Mouse (Mus musculus): ENCODE measurements around the gene Mif. TPM values are rescaled to one million over a fixed set of nuclear protein-coding genes. Genes with fewer than 3 reads are reported as not detected.
"Not testable (repeated sequence)": the region's sequence is repeated elsewhere in the genome, so short reads cannot be mapped to it uniquely, and the experiment has no call there.

Mif gene
- polyA plus RNA-seq (2014; fragmentation: Nextera tagmentation; extraction: Ambion mirVana), result 1,381 and 1,864 TPM in 2 replicates

DNA sequence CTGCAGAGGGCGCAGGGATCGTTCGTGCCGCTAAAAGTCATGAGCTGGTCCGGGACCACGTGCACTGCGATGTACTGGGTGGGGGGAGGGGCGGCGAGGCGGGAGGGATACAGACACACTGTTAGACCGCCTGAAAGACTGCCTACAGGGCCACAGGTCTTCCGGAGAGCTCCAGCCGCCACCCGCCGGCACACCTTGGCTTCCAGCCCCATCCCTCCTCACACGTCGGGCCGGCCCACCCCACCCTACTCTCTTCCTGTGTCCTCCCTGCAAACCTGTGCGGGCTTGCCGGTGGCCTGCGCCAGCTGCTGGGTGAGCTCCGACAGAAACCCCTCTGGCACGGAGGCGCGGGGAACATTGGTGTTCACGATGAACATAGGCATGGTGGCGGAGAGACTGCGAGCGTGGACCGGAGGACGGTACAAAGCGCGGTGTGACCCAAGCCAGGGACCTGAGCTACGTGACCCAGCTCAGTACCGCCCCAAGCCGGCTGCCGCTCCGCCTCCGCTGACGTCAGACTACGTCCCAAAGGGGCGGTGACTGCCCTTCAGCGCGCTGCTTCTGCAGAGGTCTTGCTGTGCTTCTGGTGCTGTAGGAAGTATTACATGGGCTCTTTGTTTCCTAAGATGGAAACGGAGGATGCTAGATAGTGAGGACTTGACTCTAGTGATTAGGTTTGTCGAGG is at the start of gene Mif:
TSS of gene Mif (minus strand) at position 455 of the 685 bp plus-strand sequence.
- ATAC-seq (ENCODE audit: low FRiP score, low TSS enrichment), result peak; percentile 96
- Histone ChIP-seq H3K27ac (replicated peaks; ENCODE audit: low read depth, low read length) (peak within 1 kb of the TSS; percentile 94), H3K9ac (replicated peaks; ENCODE audit: low read length) (peak within 1 kb of the TSS; percentile 84), H3K4me3 (replicated peaks; ENCODE audit: low read depth, low read length) (peak within 1 kb of the TSS; percentile 63), H3K4me1 (ENCODE audit: control insufficient read depth, insufficient read depth, low read length) (peaks cover 16% of the 10 kb centered on the region), H3K4me2 (ENCODE audit: low read length) (peak within 1 kb of the TSS; percentile 82), H3K36me3 (ENCODE audit: control insufficient read depth, insufficient read depth, low read length) (peaks cover 14% of the 10 kb centered on the region; the same call in 1 of the 2 replicates)
- H3K27me3 ChIP-seq (ENCODE audit: control insufficient read depth, insufficient read depth, low read length); H3K9me3 ChIP-seq (ENCODE audit: control insufficient read depth, low read length): not testable (repeated sequence)
- DNase-seq, result peak; percentile 96
- WGBS, result under 1% methylated on average over 42 of the region's 46 CpGs

GRCm38 (mm10) chr10:75906882-75907281 is 46.8 kb upstream of the Mif start:
- no peaks in the 10 kb centered on the region for H3K4me1 ChIP-seq (ENCODE audit: control insufficient read depth, insufficient read depth, low read length)
- no peak overlapping the region for H3K4me2 ChIP-seq (ENCODE audit: low read length)
- no peak for ATAC-seq (ENCODE audit: low FRiP score, low TSS enrichment)
- no peak overlapping the region for H3K4me3 ChIP-seq (replicated peaks; ENCODE audit: low read depth, low read length)
- H3K9me3 ChIP-seq (ENCODE audit: control insufficient read depth, low read length), result no peaks in the 10 kb centered on the region
- no peaks in the 10 kb centered on the region for H3K27me3 ChIP-seq (ENCODE audit: control insufficient read depth, insufficient read depth, low read length)
- no peak overlapping the region for H3K27ac ChIP-seq (replicated peaks; ENCODE audit: low read depth, low read length)
- H3K9ac ChIP-seq (replicated peaks; ENCODE audit: low read length), result no peak overlapping the region
- peaks cover 93% of the 10 kb centered on the region for H3K36me3 ChIP-seq (ENCODE audit: control insufficient read depth, insufficient read depth, low read length)
- DNase-seq, result no peak
- 95% methylated on average over 4 of the region's 4 CpGs for WGBS

DNA sequence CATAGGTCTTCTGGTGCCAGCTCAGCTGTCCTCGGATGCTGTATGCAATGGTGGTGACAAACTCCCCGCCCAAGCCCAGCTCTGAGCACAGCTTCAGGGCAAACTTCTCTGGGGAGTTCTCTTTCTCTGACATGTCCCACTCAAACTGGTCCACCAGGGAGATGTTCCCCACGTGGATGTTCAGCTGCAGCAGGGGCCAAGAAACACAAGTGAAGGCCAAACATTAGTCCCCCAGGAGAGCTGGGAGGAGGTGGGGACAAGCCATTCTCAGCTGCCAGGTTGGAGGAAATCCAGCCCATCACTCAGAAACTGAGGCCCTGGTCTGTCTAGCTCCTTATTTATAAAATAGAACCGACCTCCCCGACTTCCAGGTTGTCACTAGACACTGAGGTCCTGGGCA is 44.4 kb upstream of the Mif start:
- DNase-seq (no peak), ATAC-seq (ENCODE audit: low FRiP score, low TSS enrichment) (no peak)
- no peaks in the 10 kb centered on the region for H3K9me3 ChIP-seq (ENCODE audit: control insufficient read depth, low read length)
- no peaks in the 10 kb centered on the region for H3K4me1 ChIP-seq (ENCODE audit: control insufficient read depth, insufficient read depth, low read length)
- no peaks in the 10 kb centered on the region for H3K27me3 ChIP-seq (ENCODE audit: control insufficient read depth, insufficient read depth, low read length)
- H3K36me3 ChIP-seq (ENCODE audit: control insufficient read depth, insufficient read depth, low read length), result peaks cover 89% of the 10 kb centered on the region
- H3K9ac ChIP-seq (replicated peaks; ENCODE audit: low read length), result no peak overlapping the region
- WGBS, result 92% methylated on average over 5 of the region's 5 CpGs
- no peak overlapping the region for H3K4me3 ChIP-seq (replicated peaks; ENCODE audit: low read depth, low read length)
- H3K27ac ChIP-seq (replicated peaks; ENCODE audit: low read depth, low read length), result no peak overlapping the region
- no peak overlapping the region for H3K4me2 ChIP-seq (ENCODE audit: low read length)

DNA sequence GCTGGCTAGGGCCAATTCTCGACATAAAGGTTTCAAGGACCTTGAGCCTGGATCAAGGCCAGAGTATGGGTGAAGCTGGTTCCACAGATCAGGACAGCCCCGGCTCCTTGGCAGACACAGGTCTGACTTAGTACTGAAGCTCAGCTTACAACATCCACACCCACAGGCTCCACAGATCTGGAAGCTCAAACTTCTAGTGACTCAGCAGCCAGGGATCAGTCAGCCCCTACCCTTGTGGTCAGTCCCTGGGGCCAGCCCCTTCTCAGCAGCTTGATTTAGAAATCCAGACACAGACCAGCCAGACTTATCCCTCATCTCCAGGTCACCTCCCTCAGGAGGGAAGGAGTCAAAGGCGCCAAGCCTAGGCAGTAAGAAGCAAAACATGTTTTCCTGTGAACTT is 38.8 kb upstream of the Mif start:
- no peak for ATAC-seq (ENCODE audit: low FRiP score, low TSS enrichment)
- 82% methylated on average over 3 of the region's 3 CpGs for WGBS
- no peaks in the 10 kb centered on the region for H3K4me1 ChIP-seq (ENCODE audit: control insufficient read depth, insufficient read depth, low read length)
- DNase-seq, result no peak
- H3K9me3 ChIP-seq (ENCODE audit: control insufficient read depth, low read length), result no peaks in the 10 kb centered on the region
- no peak overlapping the region for H3K4me3 ChIP-seq (replicated peaks; ENCODE audit: low read depth, low read length)
- H3K4me2 ChIP-seq (ENCODE audit: low read length), result no peak overlapping the region
- no peak overlapping the region for H3K9ac ChIP-seq (replicated peaks; ENCODE audit: low read length)
- no peaks in the 10 kb centered on the region for H3K27me3 ChIP-seq (ENCODE audit: control insufficient read depth, insufficient read depth, low read length)
- peaks cover 85% of the 10 kb centered on the region for H3K36me3 ChIP-seq (ENCODE audit: control insufficient read depth, insufficient read depth, low read length)
- no peak overlapping the region for H3K27ac ChIP-seq (replicated peaks; ENCODE audit: low read depth, low read length)

GRCm38 (mm10) chr10:75898039-75898564 is 38.1 kb upstream of the Mif start:
- H3K9ac ChIP-seq (replicated peaks; ENCODE audit: low read length), result no peak overlapping the region
- H3K36me3 ChIP-seq (ENCODE audit: control insufficient read depth, insufficient read depth, low read length), result peaks cover 77% of the 10 kb centered on the region
- no peak overlapping the region for H3K4me2 ChIP-seq (ENCODE audit: low read length)
- DNase-seq, result no peak
- ATAC-seq (ENCODE audit: low FRiP score, low TSS enrichment), result no peak
- no peaks in the 10 kb centered on the region for H3K9me3 ChIP-seq (ENCODE audit: control insufficient read depth, low read length)
- H3K4me3 ChIP-seq (replicated peaks; ENCODE audit: low read depth, low read length), result no peak overlapping the region
- no peaks in the 10 kb centered on the region for H3K27me3 ChIP-seq (ENCODE audit: control insufficient read depth, insufficient read depth, low read length)
- peaks cover 5% of the 10 kb centered on the region; the same call in 1 of the 2 replicates for H3K4me1 ChIP-seq (ENCODE audit: control insufficient read depth, insufficient read depth, low read length)
- 79% methylated on average over 6 of the region's 6 CpGs for WGBS
- H3K27ac ChIP-seq (replicated peaks; ENCODE audit: low read depth, low read length), result no peak overlapping the region

- no peak overlapping the region for H3K4me3 ChIP-seq (replicated peaks; ENCODE audit: low read depth, low read length)
- H3K9ac ChIP-seq (replicated peaks; ENCODE audit: low read length), result no peak overlapping the region
- H3K4me1 ChIP-seq (ENCODE audit: control insufficient read depth, insufficient read depth, low read length), result peaks cover 5% of the 10 kb centered on the region; the same call in 1 of the 2 replicates
- H3K4me2 ChIP-seq (ENCODE audit: low read length), result no peak overlapping the region
- peak; percentile 83 for DNase-seq
- H3K27ac ChIP-seq (replicated peaks; ENCODE audit: low read depth, low read length), result no peak overlapping the region
- ATAC-seq (ENCODE audit: low FRiP score, low TSS enrichment), result no peak
- peaks cover 70% of the 10 kb centered on the region for H3K36me3 ChIP-seq (ENCODE audit: control insufficient read depth, insufficient read depth, low read length)
- H3K27me3 ChIP-seq (ENCODE audit: control insufficient read depth, insufficient read depth, low read length), result no peaks in the 10 kb centered on the region
- no peaks in the 10 kb centered on the region for H3K9me3 ChIP-seq (ENCODE audit: control insufficient read depth, low read length)
- 38% methylated on average over 6 of the region's 6 CpGs for WGBS
Observed at GRCm38 (mm10) chr10:75897373-75897772, 37.3 kb upstream of the Mif start.

DNA sequence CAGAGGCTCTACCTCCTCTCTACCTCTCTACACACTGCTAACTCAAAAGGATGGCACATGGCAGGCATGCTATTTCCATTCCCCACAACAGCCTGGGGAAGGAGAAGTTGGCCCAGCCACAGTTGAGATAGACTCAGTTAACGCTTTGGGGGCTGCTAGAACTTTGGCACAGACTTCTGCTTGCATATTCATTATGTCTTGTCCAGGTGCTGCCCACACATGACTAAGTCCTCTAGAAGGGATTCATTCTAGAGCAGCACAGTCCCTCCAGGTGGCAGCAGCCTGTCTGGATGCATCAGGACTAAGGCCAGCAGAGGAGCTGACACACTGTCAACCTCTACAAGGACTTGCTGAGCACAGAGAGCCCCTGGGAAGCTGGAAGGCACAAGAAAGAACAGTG is 36.2 kb upstream of the Mif start:
- H3K36me3 ChIP-seq (ENCODE audit: control insufficient read depth, insufficient read depth, low read length), result peaks cover 58% of the 10 kb centered on the region
- H3K4me3 ChIP-seq (replicated peaks; ENCODE audit: low read depth, low read length), result no peak overlapping the region
- H3K27me3 ChIP-seq (ENCODE audit: control insufficient read depth, insufficient read depth, low read length), result no peaks in the 10 kb centered on the region
- H3K9me3 ChIP-seq (ENCODE audit: control insufficient read depth, low read length), result no peaks in the 10 kb centered on the region
- DNase-seq (no peak), ATAC-seq (ENCODE audit: low FRiP score, low TSS enrichment) (no peak)
- no peak overlapping the region for H3K4me2 ChIP-seq (ENCODE audit: low read length)
- 100% methylated on average over 1 of the region's 1 CpGs for WGBS
- H3K9ac ChIP-seq (replicated peaks; ENCODE audit: low read length), result no peak overlapping the region
- no peak overlapping the region for H3K27ac ChIP-seq (replicated peaks; ENCODE audit: low read depth, low read length)
- H3K4me1 ChIP-seq (ENCODE audit: control insufficient read depth, insufficient read depth, low read length), result peaks cover 5% of the 10 kb centered on the region; the same call in 1 of the 2 replicates

- H3K27ac ChIP-seq (replicated peaks; ENCODE audit: low read depth, low read length), result no peak overlapping the region
- peaks cover 5% of the 10 kb centered on the region; the same call in 1 of the 2 replicates for H3K4me1 ChIP-seq (ENCODE audit: control insufficient read depth, insufficient read depth, low read length)
- ATAC-seq (ENCODE audit: low FRiP score, low TSS enrichment) (no peak), DNase-seq (no peak)
- H3K36me3 ChIP-seq (ENCODE audit: control insufficient read depth, insufficient read depth, low read length), result peaks cover 53% of the 10 kb centered on the region
- no peaks in the 10 kb centered on the region for H3K27me3 ChIP-seq (ENCODE audit: control insufficient read depth, insufficient read depth, low read length)
- no peak overlapping the region for H3K9ac ChIP-seq (replicated peaks; ENCODE audit: low read length)
- H3K4me2 ChIP-seq (ENCODE audit: low read length), result no peak overlapping the region
- no peaks in the 10 kb centered on the region for H3K9me3 ChIP-seq (ENCODE audit: control insufficient read depth, low read length)
- 94% methylated on average over 5 of the region's 5 CpGs for WGBS
- H3K4me3 ChIP-seq (replicated peaks; ENCODE audit: low read depth, low read length), result no peak overlapping the region
Observed at GRCm38 (mm10) chr10:75895730-75896129, 35.7 kb upstream of the Mif start.

DNA sequence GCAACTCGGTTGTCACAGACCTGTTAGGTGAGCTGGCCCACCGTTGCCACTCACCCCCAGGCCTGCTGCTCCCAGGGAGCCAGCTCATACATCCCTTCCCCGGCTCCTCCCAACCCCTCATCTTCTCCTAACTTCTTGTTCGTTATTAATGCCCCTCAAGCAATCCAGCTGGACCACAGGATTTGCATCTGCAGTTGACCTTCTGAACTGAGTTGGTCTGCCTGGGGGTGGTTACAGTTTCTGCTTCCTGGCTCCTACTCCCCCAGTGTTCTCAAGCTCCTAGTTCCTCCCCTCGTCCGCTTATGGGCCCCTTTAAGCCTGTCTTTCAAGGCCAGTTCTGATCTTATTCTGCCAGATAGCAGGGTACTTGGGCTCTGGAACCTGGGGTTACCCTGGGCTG is 34.6 kb upstream of the Mif start:
- H3K4me1 ChIP-seq (ENCODE audit: control insufficient read depth, insufficient read depth, low read length), result peaks cover 5% of the 10 kb centered on the region; the same call in 1 of the 2 replicates
- H3K36me3 ChIP-seq (ENCODE audit: control insufficient read depth, insufficient read depth, low read length), result peaks cover 46% of the 10 kb centered on the region
- H3K9me3 ChIP-seq (ENCODE audit: control insufficient read depth, low read length), result no peaks in the 10 kb centered on the region
- H3K4me3 ChIP-seq (replicated peaks; ENCODE audit: low read depth, low read length), result no peak overlapping the region
- no peak overlapping the region for H3K9ac ChIP-seq (replicated peaks; ENCODE audit: low read length)
- DNase-seq (no peak), ATAC-seq (ENCODE audit: low FRiP score, low TSS enrichment) (no peak)
- no peak overlapping the region for H3K4me2 ChIP-seq (ENCODE audit: low read length)
- no peaks in the 10 kb centered on the region for H3K27me3 ChIP-seq (ENCODE audit: control insufficient read depth, insufficient read depth, low read length)
- no peak overlapping the region for H3K27ac ChIP-seq (replicated peaks; ENCODE audit: low read depth, low read length)
- WGBS, result 76% methylated on average over 6 of the region's 6 CpGs

All from midbrain, embryonic 14.5 days (tissue).